Mouse (Mus musculus): ENCODE data around the gene Acad8. TPM values are rescaled to one million over a fixed set of nuclear protein-coding genes. Genes with fewer than 3 reads are reported as not detected.

The Acad8 gene
- 33.0 and 46.8 TPM in 2 replicates for total RNA-seq (2014; fragmentation: Nextera tagmentation)
- 15.0 and 20.1 TPM in 2 replicates for total RNA-seq (2017)

DNA sequence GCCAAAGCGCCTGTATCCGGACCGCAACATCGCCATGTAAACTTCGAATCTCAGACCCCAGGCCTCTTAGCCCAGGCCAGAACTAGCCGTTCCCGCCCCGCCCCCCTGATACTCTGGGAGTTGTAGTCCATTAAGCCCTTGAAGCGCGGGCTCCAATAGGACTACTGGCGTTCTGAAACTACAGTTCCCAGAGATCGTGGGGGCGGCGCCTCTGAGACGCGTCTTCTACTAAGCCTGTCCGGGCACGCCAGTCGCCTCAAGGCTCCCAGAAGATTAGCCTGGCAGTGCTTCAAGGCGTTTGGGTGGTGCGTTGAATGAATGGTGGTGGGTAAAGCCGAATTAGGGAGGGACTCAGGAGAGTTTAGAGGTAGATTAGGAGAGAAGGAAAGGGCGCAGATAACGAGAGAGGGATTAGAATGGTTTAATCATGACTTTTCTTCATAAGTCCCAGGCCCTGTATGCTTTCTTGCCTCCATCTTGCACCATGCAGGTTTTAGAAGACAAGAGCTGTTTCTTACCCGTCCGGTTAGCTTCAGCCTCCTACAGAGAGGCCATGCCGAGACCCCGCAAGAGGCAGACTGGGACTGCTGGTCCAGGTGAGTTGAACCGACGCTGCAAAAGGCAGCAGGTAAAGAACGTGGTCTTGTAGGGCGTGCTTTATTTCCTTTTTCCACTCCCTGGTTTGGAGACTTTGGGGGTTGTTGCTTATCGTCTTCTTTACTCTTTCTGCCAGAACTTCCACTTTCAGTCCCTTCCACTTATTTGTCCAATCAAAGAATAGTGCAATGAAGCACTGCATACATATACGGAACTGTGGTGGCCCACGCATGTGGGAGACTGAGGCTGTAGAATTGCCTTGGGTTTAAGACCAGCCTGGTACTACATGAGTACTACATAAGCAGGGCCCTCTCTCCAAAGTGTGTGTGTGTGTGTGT lies at the start of gene Acad8, which contains the start of gene Thyn1:
TSS of gene Acad8 (minus strand) at position 106 of the 935 bp plus-strand sequence.
TSS of gene Thyn1 (plus strand) at position 250 of the 935 bp plus-strand sequence.
- peak; percentile 90 for ATAC-seq (replicated peaks; ENCODE audit: poor library complexity, severe bottlenecking)

DNA sequence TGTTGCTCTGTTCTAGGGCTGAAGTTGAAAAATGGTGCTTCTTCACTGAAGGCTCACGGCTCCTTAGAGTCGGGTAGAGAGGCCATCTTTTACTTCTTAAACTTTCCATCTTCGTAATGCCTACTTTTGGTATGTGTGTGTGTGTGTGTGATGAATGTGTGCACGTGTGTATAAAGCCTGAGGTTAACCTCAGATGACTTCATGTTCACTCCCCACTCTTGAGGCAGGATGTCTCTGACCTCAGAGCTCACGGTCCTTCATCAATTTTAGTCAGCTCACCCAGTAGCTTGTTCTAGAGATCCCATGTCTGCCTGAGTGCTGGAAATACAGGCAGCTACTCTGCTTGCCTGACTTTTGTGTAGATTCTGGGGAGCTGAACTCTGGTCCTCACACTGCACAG lies 44.5 kb upstream of the Acad8 start:
- no peak for ATAC-seq (replicated peaks; ENCODE audit: poor library complexity, severe bottlenecking)

DNA sequence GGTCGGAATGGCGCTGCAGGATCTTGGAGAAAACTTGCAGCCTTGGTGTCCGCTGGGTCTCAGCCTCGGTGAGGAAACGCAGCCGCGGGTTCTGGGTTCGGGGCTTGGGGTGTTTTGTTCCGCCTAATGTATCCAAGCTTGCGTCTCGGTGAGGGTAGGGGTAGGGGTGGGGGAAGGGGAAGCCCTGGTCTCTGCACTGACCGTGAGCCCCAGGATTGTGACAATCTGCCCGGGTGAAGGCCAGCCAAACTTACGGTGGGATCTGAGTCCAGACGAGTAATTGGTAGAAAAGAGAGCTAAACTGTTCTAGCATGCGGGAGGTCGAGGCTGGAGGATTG lies 31.4 kb upstream of the Acad8 start:
- ATAC-seq (replicated peaks; ENCODE audit: poor library complexity, severe bottlenecking), result no peak

DNA sequence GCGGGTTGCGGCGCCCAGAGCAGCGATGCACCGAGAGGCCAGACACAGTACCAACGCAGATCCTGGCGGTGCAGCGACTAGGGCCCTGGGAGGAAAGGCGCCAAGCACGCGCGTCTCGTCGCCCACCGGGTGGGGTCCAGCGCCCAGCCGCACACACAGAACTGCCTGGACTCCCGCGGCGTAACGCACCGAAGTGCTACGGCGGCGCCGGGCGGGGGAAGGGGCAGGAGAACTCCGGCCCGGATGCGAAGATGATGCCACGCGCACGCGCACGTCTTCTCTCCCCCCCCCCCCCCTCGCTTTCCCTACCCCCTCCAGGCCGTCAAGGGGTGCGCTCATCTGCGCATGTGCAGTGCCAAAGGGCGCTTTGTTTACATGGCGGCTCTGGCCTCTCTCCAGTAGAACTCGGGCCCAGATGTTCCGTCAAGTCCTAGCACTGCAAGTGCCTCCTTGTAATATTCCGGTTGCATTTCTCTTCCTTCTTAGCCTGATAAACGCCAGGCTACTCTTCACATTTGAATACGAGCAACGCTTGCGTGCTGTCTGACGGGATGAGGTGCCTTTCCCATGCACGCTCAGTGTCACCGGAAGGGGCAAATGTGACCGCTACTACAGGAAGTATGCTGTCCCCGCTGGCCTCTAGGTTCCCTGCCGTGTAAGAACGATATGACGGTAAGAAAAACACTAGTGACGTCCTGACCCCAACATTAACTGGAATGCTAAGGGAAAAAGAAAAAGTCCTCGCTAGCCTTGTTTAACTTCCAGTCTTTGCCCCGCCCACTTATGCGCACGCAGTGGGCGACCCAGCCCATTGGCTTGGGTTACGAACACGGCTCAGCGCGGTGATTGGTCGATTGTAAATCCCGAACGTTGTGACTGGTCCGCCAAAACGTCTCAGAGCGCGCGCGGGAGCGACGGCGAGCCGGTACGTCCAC lies 30.7 kb upstream of the Acad8 start, which contains the start of the genes Vps26b and Ncapd3:
TSS of gene Vps26b (minus strand) at position 238 of the 935 bp plus-strand sequence.
TSS of gene Ncapd3 (plus strand) at position 348 of the 935 bp plus-strand sequence.
- peak; percentile 79 for ATAC-seq (replicated peaks; ENCODE audit: poor library complexity, severe bottlenecking)

DNA sequence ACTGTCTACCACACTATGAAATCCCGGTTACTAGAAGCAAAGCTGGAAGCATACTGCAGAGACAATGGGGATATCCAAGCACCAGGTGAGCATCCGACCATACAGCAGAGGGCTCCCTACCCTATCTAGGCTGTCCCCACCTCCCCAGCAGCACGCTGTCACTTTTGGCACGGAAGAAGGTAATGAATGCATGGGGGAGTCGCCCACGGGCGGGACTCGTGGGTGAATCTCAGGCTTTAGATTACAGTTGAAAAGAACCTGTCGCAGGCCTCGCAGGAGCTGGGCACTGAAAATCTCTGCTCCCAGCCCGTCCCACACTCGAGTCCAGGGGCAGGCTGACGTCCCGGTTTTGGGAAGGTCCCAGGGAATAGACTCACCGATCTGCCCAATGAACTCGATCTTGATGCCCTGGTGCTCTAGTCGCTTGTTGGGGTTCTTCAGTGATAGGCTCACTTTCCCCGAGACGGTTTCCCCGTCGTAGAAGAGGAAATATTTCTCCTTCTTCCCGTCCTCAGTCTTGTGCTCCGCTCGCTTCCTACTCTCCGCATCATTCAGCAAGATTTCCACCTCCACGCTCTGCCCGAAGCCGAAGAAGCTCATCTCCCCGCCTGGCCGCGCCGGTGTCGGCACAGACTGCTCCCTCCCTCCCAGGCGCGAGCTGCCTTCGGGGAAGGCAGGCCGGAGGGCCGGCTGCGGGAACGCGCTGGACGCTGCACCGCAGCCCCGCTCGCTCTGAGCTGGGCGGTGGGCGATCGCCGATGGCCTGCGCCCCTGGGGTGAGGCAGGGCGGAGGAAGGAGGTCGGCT lies 29.9 kb upstream of the Acad8 start:
- ATAC-seq (replicated peaks; ENCODE audit: poor library complexity, severe bottlenecking), result peak; percentile 4; the same call in 1 of the 2 replicates

GRCm38 (mm10) chr9:27026708-27027107 lies 27.3 kb upstream of the Acad8 start:
- ATAC-seq (replicated peaks; ENCODE audit: poor library complexity, severe bottlenecking), result peak; percentile 36

DNA sequence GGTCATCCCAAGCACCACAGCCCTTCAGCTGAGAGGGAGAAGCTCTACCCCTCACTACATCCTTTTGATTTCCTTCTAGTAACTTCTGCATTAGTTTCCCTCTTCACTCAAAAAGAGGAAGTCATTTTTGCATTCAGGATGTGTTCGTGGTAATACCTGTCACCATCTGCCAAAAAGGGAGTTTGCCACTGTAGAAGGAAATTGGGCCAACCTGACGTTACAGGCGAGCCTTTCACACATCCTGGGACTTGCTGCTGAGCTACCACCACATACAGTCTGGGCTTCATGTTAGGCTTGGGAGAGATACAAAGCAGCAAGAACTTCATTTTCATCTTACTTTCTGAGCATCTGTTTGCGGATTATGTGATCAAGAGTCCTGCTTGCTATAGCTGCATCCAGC lies 24.3 kb upstream of the Acad8 start:
- peak; percentile 85 for ATAC-seq (replicated peaks; ENCODE audit: poor library complexity, severe bottlenecking)

DNA sequence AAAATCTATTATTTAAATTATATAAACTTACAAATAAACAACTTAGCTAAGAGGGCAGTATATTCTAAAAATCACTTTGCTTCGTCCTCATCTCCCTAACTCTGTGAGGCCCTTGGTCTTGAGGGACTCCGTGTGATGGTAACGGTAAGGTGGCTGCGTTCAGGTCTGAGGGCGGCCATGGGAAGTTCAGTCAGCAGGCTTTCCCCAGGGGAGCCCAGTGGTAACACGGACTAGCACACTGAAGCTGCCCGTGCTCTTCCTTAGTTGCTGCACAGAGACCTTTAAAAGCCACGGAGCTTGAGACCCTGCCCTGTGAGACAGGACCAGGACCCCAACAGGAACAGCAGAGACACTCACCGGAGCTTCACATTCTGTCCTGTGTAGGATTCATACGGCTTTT lies 19.6 kb upstream of the Acad8 start:
- ATAC-seq (replicated peaks; ENCODE audit: poor library complexity, severe bottlenecking), result no peak

DNA sequence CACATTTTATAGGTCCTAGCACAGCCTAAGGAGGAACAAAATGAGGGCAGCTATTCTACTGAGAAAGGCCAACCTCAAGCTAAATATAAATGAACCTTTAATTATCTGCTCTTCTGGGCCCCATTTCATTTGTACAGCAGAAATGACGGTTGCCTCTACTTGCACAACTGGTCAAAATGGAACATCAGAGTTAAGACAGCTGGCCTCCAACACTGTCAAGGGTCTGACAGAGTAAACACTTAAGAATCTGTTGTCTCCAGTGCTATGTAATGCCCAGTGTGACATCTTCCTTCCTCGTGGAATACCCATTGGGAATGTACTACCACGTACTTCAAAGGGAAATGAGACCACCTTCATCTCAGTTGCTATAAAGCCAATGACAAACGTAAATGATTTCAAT lies 12.2 kb upstream of the Acad8 start:
- no peak for ATAC-seq (replicated peaks; ENCODE audit: poor library complexity, severe bottlenecking)

- ATAC-seq (replicated peaks; ENCODE audit: poor library complexity, severe bottlenecking), result no peak
Measured at GRCm38 (mm10) chr9:27009231-27009630, 9.9 kb upstream of the Acad8 start.

DNA sequence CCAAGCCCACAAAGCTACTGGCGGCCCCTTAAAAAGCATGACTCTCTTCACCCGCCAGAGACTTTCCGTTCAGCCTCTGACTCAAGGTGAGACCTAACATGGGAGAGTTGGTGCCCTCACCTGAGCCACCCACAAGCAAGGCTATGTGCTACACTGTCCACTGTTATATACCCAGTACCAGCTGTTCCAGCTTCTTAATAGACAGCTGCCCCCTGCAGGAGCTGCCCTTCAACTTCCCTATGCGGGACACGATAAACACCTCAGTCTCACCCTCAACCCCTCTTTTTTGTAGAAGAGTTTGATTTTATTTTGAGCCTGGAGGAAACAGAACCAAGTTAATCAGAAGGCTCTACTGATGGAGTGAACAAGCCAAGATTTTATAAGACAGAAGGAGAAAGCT lies 7.5 kb upstream of the Acad8 start:
- ATAC-seq (replicated peaks; ENCODE audit: poor library complexity, severe bottlenecking), result no peak

- no peak for ATAC-seq (replicated peaks; ENCODE audit: poor library complexity, severe bottlenecking)
Measured at GRCm38 (mm10) chr9:27005933-27006332, 6.6 kb upstream of the Acad8 start.

DNA sequence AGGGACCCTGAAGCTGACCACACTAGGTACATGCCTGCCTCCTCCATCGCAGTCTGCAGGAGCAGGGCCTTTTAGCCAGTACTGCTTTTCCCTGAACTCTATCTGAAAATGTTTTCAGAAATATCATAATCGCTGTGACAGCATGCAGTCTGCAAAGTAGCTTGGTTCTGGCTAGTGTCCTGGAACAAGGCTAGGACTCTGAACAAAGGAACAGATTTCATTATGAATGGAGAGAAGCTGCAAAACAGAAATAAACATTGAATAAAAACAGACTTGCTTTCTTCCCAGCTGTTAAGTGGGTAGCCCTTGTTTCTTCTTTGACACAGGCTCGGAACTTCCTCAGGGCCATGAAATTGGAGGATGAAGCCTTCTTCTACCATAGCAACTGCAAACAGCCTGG lies 5.9 kb upstream of the Acad8 start:
- no peak for ATAC-seq (replicated peaks; ENCODE audit: poor library complexity, severe bottlenecking)

DNA sequence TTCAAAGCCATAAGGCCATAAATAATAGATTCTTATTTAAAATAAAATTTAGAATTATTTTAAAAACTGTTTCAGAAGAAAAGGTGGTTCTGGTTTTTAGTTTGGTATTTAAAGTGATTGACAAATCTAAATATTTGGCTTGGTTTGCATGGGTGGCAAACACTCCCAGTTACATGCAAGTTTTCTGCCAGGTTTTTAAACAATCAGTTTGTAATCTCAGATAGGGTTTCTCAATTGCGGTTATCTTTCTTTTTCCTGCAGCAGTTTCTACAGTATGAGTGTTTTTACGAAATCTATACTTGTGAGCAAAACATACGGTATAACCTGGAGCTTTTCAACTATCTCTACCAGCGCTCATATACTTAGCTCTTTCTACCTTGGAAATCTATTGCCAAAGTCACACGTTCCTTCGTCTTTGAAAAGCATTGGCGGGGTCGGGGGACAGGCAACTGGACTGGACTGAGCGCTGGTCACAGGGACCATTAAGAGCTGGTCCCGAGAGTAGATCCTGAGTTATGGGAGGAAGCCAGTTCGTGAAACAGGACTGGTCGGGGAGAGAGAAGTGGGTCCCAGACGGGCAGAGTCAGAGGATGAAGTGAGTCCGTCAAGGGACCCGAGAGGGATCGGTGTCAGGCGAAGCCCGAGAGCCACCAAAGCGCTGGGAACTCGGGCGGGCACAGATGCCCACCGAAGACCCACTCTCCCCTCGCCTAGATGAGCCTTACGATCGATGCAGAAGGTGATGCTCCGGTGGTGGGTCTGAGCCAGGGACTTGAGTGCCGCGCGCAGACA lies 501 bp downstream of the Acad8 start:
- ATAC-seq (replicated peaks; ENCODE audit: poor library complexity, severe bottlenecking), result peak; percentile 21

- no peak for ATAC-seq (replicated peaks; ENCODE audit: poor library complexity, severe bottlenecking)
Measured at GRCm38 (mm10) chr9:26997501-26997900, 1.9 kb downstream of the Acad8 start.

DNA sequence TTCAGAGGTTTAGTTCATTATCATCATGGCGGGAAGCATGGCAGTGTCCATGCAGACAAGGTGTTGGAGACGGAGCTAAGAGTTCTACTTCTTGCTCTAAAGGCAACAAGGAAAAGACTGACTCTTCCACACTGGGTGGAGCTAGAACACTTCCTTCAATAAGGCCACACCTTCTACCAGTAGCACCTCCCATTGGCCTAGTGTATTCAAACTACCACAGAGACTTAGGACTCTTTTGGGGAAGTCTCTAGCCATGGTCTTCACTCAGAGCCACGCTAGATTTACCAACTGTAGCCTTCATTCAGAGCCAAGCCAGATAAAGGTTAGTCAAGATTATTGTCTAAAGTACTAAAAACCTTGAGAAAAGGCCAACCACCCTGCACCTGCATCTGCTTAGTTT lies 2.3 kb downstream of the Acad8 start:
- ATAC-seq (replicated peaks; ENCODE audit: poor library complexity, severe bottlenecking), result peak; percentile 70

- ATAC-seq (replicated peaks; ENCODE audit: poor library complexity, severe bottlenecking), result no peak
Measured at GRCm38 (mm10) chr9:26993900-26994299, 5.5 kb downstream of the Acad8 start.

DNA sequence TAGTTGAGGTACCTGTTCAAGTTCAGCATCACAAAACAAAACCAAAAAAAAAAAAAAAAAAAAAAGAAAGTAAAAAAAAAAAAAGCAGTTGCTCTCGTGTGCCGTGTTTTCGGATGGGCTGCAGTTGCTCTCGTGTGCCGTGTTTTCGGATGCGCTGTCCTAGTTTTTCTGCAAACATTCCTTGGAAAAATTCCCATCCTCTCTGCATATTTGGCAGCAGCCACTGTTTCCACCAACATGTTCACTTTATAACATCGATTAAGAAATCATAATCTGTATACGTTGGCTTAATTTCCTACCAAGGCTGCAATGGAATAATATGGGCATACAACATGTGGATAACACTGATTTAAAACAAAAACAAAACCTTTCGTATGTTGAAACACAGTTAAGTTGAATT lies 6.2 kb downstream of the Acad8 start:
- ATAC-seq (replicated peaks; ENCODE audit: poor library complexity, severe bottlenecking), result no peak

DNA sequence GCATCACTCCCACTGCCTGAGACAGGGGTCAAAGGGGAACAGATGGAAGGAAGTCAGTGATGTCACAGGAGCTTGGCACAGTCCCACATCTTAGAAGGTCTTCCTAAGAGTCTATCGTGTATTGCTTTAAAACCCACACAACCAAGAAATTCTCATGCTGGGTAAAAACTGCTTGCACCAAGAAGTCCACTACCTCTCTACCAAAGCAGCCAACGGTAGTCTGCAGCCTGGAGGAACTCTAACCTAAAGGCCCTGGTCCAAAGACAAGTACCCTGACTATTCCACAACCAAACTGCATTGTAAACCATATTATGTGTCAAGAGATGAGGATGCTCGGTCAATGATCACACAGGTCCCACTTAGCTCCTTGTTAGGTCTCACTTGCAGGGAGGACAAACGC lies 9.2 kb downstream of the Acad8 start:
- no peak for ATAC-seq (replicated peaks; ENCODE audit: poor library complexity, severe bottlenecking)
